Mouse (Mus musculus): Measurements from ENCODE around the gene Olfr806. TPM values are rescaled to one million over a fixed set of nuclear protein-coding genes. Genes with fewer than 3 reads are reported as not detected.

The Olfr806 gene
- polyA plus RNA-seq (2021; fragmentation: Nextera tagmentation): not detected in 2 replicates
- long read RNA-seq, experiment 1: 0 reads
- long read RNA-seq, experiment 2: 0 reads

GRCm38 (mm10) chr10:129741821-129742220, at the start of gene Olfr806:
TSS of gene Olfr806 (minus strand) at chr10:129741921.

GRCm38 (mm10) chr10:129774338-129774737, 32.6 kb upstream of the Olfr806 start, which contains the start of gene Olfr809:
TSS of gene Olfr809 (plus strand) at chr10:129774638.

GRCm38 (mm10) chr10:129765182-129765581, 23.5 kb upstream of the Olfr806 start, which contains the start of gene Olfr808:
TSS of gene Olfr808 (plus strand) at chr10:129765482.

GRCm38 (mm10) chr10:129757693-129758092, 16.0 kb upstream of the Olfr806 start, which contains the start of gene Olfr807:
TSS of gene Olfr807 (minus strand) at chr10:129757793.

GRCm38 (mm10) chr10:129729275-129729674, 12.4 kb downstream of the Olfr806 start, which contains the start of gene Olfr805:
TSS of gene Olfr805 (minus strand) at chr10:129729375.

GRCm38 (mm10) chr10:129702910-129703309, 38.8 kb downstream of the Olfr806 start, which contains the start of gene Olfr804:
TSS of gene Olfr804 (plus strand) at chr10:129703210.

GRCm38 (mm10) chr10:129694186-129694585, 47.5 kb downstream of the Olfr806 start, which contains the start of gene Olfr803:
TSS of gene Olfr803 (minus strand) at chr10:129694286.

GRCm38 (mm10) chr10:129688069-129688468, 53.7 kb downstream of the Olfr806 start, which contains the start of gene Olfr802:
TSS of gene Olfr802 (minus strand) at chr10:129688169.

Other genes starting within 250 kb of the Olfr806 start
- gene Olfr790, start 243.4 kb downstream of the Olfr806 start, polyA plus RNA-seq (2021; fragmentation: Nextera tagmentation): not detected in 2 replicates
- not detected in 2 replicates for gene Olfr791, start 220.1 kb downstream of the Olfr806 start, polyA plus RNA-seq (2021; fragmentation: Nextera tagmentation)
- not detected in 2 replicates for gene Olfr792, start 202.8 kb downstream of the Olfr806 start, polyA plus RNA-seq (2021; fragmentation: Nextera tagmentation)
- gene Olfr794, start 174.3 kb downstream of the Olfr806 start, polyA plus RNA-seq (2021; fragmentation: Nextera tagmentation): not detected in 2 replicates
- gene Olfr796, start 129.4 kb downstream of the Olfr806 start, polyA plus RNA-seq (2021; fragmentation: Nextera tagmentation): not detected in 2 replicates
- not detected in 2 replicates for gene Olfr798, start 114.0 kb downstream of the Olfr806 start, polyA plus RNA-seq (2021; fragmentation: Nextera tagmentation)
- gene Olfr799, start 104.4 kb downstream of the Olfr806 start, polyA plus RNA-seq (2021; fragmentation: Nextera tagmentation): not detected in 2 replicates
- not detected in 2 replicates for gene Olfr800, start 84.2 kb downstream of the Olfr806 start, polyA plus RNA-seq (2021; fragmentation: Nextera tagmentation)
- gene Olfr801, start 68.1 kb downstream of the Olfr806 start, polyA plus RNA-seq (2021; fragmentation: Nextera tagmentation): not detected in 2 replicates
- gene Olfr802, start 53.8 kb downstream of the Olfr806 start, polyA plus RNA-seq (2021; fragmentation: Nextera tagmentation): 0.03 and 0.07 TPM in 2 replicates
- gene Olfr803, start 47.6 kb downstream of the Olfr806 start, polyA plus RNA-seq (2021; fragmentation: Nextera tagmentation): not detected in 2 replicates
- gene Olfr804, start 38.7 kb downstream of the Olfr806 start, polyA plus RNA-seq (2021; fragmentation: Nextera tagmentation): not detected in 2 replicates
- not detected in 2 replicates for gene Olfr805, start 12.5 kb downstream of the Olfr806 start, polyA plus RNA-seq (2021; fragmentation: Nextera tagmentation)
- not detected in 2 replicates for gene Olfr807, start 15.9 kb upstream of the Olfr806 start, polyA plus RNA-seq (2021; fragmentation: Nextera tagmentation)
- gene Olfr808, start 23.6 kb upstream of the Olfr806 start, polyA plus RNA-seq (2021; fragmentation: Nextera tagmentation): not detected in 2 replicates
- not detected in 2 replicates for gene Olfr809, start 32.7 kb upstream of the Olfr806 start, polyA plus RNA-seq (2021; fragmentation: Nextera tagmentation)
- not detected in 2 replicates for gene Olfr810, start 53.0 kb upstream of the Olfr806 start, polyA plus RNA-seq (2021; fragmentation: Nextera tagmentation)
- not detected in 2 replicates for gene Olfr811, start 62.5 kb upstream of the Olfr806 start, polyA plus RNA-seq (2021; fragmentation: Nextera tagmentation)
- not detected in 2 replicates for gene Olfr812, start 104.2 kb upstream of the Olfr806 start, polyA plus RNA-seq (2021; fragmentation: Nextera tagmentation)
- not detected in 2 replicates for gene Olfr813, start 113.4 kb upstream of the Olfr806 start, polyA plus RNA-seq (2021; fragmentation: Nextera tagmentation)
- gene Olfr814, start 137.9 kb upstream of the Olfr806 start, polyA plus RNA-seq (2021; fragmentation: Nextera tagmentation): not detected in 2 replicates
- not detected in 2 replicates for gene Olfr815, start 163.9 kb upstream of the Olfr806 start, polyA plus RNA-seq (2021; fragmentation: Nextera tagmentation)
- gene Olfr816, start 173.7 kb upstream of the Olfr806 start, polyA plus RNA-seq (2021; fragmentation: Nextera tagmentation): not detected in 2 replicates
- not detected in 2 replicates for gene Olfr818, start 207.2 kb upstream of the Olfr806 start, polyA plus RNA-seq (2021; fragmentation: Nextera tagmentation)
- gene Olfr819, start 225.3 kb upstream of the Olfr806 start, polyA plus RNA-seq (2021; fragmentation: Nextera tagmentation): not detected in 2 replicates
- not detected in 2 replicates for gene Olfr247, start 234.2 kb upstream of the Olfr806 start, polyA plus RNA-seq (2021; fragmentation: Nextera tagmentation)
- gene Gm10310, start 243.1 kb upstream of the Olfr806 start, polyA plus RNA-seq (2021; fragmentation: Nextera tagmentation): 0.03 TPM in 1 of 2 replicates, not detected in the other

Data from left cerebral cortex, adult 6 months (tissue).